Mouse (Mus musculus) lung, postnatal 25 days (tissue): Measurements from ENCODE around the gene Agrp.
A peak's percentile ranks its signal among the peaks of the same experiment; 100 is the strongest.

Experiments
- DNase-seq: peaks from one replicate; pipeline ENCODE4 v3.0.0; 2022; ENCODE audit warnings: low spot score

Agrp gene

DNA sequence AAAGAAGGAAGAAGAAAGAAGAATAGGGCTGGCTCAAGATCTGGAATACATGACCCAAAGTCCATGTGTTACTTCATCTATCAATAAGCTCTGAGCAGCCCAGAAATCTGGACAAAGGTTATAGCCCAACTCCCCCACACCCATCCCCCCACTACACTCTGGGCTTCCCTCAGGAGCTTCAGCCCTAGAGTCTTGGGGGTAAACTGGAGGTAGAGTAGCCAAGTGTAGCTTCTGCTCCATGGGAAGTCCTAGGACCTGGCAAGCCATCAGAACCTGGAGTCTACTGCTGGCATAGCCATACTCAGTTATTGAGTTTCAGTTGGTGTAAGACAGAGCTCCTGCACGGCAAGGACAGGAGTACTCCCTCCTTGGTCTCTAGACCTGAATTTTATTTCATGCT, 87.7 kb downstream of the Agrp start:
- DNase-seq = no peak

DNA sequence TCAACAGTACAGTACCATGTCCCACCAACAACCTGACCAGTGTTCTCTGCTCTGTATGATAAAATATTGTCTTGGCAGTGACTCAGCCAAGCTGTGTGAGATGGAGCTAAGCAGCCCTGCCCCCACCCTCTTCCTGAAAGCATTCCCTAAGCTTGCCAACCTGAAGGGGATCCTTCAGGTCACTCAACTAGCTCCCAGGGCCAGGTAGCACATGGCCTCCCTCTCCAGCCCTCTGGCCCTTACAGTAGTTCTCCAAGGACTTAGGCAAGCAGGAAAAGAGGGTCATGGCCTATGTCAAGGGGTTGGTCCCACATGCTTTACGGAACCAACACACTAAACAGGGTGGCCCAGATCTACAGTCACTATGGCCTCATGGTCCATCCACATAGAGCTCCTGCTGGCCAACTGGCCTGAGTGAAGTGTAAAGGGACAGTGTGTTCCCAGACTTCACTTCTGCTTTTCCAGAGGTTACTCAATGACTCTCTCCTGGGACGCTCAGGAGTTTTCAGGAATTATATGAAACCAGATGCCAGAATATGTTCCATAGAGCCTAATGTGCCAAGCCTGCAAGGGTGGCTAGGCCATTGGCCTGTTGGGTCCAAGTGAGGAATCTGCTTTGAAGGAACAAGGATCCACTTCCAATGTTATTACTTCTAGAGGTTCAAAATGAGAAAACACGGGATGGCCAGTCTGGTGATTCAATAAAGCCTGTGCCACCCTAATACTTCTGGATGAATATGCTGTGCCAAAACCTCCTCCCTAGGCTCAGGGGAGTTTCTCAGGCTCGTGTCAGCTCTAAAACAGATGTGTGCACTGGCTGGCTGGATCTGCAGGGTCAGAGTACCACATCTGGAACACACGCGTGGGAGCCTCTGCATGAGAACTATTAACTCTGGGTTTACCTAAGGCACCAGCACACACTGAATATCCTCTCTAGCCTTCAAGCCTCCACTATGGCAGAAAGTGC, 90.5 kb downstream of the Agrp start:
- peak; percentile 80 for DNase-seq

DNA sequence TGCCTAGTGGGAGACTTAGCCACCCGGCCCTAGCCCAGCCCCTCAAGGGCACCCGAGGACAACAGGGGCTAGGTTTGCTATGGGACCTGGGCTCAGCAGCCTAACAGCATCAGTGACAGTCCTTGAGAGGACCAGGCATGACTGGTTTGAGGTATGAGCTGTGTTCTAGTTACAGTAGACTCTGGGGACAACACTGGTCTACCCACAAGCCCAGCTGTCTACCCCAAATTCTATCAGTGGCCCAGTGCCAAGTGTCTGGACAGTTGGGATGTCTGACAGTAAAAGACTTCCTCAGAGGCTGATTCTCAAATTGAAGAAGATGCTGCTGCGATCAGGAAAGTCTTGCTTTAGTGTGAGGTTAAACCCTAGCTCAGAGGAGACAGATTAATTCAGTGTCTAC, 91.9 kb downstream of the Agrp start:
- DNase-seq = no peak

DNA sequence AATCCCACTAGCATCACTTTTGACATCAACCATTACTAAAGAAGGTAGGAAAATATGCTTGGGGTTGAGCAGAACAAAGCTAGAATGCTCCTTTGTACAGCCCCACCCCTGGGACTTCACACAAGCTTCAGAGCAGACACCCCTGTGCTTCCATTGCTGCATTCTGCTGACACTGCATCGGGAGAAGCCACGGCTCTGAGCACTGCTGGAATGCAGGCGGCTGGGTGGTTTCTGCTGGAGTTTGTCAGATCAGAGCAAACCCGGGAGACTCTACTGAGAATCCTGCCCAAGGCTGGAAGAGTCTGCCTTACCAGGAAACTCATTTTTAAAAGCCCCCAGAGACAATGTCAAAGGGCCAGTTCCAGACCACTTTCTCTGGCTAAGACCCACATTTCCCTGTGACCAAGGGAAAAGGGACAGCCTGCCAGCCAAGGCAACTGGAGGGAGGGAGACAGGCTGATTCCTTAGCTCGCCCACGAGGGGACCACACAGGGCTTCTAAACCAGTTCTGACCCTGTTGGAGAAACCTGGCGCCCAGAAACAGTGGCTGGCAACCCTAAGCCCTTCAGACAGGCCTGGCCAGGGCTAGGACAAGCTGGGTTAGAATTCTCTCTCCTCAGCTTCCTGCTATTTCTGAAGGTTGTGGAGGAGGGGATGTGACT, 92.5 kb downstream of the Agrp start:
- no peak for DNase-seq

DNA sequence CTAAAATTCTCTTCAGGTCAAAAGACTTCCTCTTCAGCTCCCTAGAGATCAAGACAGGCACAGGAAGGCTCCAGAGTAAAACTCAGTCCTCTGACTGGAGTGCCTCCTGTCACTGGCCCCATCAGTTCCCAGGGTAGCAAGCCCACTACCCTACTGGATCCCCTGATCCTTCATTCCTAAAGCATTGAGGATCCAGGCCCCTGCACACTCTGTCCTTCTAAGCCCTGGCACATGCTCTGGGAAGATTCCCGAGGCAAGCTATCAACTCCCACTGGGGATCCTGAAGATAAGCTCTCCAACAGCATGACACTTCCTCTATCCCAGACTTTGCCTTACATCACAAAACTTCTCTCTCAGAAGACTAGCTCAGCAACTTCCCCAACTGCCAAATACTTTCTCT, 93.5 kb downstream of the Agrp start:
- no peak for DNase-seq

DNA sequence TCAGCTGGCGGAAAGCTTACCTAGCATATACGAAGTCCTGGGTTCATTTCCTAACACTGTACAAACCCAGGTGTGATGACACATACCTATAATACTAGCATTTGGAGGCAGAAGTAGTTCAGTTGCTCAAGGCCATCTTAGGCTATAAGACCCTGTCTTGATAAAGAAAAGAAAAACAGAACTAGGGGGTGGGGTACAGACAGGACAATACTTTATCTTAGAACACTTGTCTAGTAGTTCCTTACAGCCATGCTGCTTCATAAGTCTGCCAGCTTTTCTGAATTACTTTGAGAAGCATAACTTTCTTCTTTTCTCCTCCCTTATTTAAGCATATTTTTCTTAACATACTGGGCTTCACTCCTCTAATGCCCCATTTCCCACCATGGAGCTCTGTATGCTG, 94.4 kb downstream of the Agrp start:
- no peak for DNase-seq

DNA sequence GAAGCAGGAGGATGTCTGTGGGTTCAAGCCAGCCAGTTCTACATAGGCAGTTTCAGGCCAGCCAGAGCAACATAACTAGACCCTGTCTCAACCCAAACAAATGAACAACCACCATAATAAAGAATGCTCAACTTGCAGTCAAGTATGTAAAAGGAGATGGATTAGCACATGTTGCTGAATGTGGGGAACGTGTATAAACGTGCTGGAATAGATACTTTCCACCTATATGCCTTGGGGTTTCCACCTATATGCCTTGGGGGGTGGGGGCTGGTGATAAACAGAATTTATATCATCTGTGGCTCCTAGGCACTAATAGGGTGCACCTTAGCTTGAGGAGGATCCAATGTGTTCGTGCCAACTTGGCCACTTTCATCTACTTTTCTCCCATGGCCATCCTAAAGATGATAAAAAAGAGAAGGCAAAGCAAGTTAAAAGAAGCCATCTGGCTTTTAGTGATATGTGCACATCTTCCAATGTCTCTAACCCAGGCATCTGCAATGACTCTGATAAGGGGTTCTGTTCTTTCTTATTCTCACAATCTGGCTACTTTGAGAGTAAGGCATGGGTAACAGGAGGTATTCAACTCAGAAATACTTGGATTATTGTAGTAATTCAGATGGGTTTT, 95.0 kb downstream of the Agrp start:
- no peak for DNase-seq

DNA sequence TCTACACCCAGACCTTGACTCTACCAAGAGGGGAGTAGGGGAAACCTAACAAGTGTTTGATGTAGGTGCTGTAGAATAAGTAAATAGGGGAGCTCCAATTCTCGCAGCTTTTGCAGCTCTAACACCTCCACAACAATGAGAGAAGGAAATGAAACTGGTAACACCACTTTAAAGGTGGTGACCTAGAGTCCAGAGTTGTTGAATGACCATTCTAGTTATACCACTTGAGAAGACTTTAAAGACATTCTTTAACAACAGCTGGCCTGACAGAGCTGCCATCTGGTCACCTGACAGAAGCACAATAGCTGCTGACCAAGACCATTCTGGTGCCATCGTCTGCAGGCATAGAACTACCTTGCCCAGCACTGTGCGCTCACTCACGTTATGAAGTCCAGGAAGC, 98.3 kb downstream of the Agrp start:
- DNase-seq = no peak

DNA sequence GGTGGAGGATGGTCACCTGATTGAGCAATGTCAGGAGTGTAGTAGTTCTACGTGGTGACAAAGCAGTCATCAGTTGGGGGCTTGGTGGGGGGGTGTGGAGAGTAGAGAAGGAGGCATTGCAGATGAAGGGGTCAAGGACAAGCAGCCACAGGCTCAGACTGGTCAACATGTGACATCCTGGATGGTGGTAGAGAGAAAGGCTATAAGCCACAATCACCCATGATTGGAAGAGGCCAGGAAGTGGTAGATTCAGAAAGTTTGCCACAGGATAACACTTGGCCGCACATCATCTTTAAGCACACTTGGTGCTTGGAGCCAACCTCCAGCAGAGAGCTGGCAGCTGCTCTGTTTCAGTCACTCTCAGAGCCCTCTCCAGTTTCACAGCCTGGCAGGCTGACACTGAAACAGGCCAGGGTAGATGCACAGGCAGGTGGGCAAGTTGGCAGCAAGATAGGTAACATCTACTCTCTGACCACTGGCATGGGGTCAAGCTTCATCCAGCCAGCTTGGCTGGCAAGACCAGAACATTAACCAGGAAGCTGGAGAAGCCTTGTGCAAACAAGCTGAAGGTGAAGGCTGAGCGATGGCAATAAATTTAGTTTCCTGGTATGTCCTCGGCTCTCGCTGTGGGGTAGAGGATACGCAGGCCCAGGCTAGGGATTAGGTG, 100.0 kb downstream of the Agrp start:
- DNase-seq = no peak

DNA sequence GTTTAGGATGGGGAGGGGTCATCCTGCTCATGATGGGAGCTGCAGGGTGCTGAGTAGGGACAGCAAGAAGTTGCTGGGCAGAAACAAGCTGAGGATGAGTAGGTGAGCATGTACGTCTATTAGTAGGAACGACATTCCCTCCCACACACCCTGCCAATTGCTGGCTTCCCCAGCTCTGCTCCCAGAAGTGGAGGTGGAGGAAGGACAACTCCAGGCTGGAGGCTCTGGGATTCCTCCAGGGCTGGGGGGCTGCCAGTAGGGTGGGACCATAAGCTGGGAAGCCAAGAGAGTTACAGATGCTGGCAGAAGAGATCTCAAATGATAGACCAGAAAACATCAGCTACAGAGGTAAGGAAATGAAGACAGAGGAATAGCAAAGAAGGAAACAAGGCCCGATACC, 100.6 kb downstream of the Agrp start:
- no peak for DNase-seq

DNA sequence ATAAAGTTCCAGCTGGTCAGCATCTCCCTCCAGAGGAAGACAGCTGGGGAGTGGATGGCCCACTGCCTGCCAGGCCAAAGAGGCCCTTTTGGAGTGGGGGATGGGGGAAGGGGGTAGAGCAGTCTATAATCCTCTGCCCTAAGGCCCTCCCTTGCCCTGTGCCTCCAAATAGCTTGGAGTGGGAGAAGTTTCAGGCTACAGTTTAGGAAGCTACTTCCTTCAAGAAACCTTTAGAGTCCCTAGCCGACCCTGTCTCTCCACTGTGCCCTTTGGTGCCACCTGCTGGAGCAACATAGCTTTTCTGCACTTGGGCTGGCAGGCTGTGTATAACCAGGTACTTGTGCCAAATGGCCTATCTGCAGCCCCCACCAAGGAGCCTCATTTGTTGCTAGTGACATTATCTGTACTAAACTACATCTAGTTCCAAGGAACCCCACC, 103.3 kb downstream of the Agrp start:
- DNase-seq = peak; percentile 84

DNA sequence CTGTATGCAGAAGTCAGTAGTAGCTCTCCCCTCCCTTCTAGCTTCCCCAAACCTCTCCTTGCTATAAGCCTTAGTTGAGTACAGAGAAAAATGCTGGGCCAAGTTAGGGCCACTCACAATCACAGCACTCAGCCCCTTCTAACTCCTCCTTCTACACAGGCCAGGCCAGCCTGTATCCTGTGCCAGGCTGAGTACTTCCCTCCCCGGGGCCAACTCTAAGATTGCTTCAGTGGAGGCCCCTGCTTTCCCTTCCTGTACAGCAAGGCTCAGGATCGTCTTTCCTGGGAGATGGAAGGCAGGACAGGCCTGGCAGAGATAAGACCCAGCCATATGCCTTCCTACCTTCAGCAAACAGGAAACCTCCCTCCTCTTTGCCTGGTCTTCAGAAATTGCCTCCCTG, 103.8 kb downstream of the Agrp start:
- peak; percentile 57 for DNase-seq

DNA sequence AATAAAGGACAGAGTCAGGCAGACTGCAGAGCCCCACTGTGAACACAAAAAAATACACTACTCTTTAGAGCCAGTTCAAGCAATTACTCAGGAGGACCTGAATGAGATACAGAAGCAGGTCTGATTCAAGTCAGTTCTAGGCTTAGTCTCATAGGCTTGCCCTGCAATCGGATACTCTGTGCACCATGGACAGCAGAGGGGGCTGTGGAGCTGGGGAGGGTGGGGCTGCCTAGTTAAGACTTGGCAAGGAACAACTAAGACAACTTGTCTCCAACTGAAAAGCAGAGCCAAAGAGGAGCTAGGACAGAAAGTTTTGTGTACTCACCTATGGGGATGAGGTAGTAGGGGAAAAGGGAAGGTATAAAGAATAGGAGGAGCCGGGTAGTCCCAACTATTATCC, 105.4 kb downstream of the Agrp start:
- DNase-seq = peak; percentile 70

DNA sequence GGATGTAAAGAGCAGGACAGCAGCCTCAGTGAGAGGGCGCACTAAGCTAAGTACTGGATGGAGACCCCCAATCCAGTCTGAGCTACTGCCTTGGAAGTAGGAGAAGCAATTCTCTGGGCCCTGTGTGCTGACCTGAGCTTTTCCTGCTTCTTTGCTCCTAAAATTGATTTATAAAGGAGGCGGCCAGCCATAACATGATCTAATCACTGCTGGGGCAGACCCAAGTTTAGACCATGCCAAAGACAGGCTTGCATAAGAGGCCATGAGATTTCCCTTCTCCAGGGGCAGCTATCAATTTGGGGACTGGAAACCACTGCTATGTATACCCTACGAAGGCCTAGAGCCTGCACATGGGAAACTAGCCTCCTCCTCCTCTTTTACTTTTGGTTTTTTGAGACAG, 107.9 kb downstream of the Agrp start:
- no peak for DNase-seq

DNA sequence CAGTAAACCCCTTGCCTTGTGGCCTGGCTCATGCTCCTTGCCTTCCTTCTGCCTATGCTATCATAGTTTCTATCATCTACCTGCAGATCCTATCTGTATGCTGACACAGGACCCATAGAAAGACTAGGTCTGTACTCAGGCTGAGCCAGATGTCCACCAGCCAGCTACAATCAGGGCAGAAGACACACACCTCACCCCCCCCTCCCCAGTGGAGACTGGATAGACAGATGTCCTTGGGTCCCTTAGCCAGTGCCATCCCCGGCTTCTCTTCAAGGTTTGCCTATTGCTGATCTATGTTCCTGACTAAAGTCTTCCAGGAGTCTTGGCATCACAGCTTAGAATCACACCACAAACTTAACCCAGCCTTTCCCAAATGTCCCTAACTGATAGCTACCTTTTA, 109.0 kb downstream of the Agrp start:
- DNase-seq = no peak

DNA sequence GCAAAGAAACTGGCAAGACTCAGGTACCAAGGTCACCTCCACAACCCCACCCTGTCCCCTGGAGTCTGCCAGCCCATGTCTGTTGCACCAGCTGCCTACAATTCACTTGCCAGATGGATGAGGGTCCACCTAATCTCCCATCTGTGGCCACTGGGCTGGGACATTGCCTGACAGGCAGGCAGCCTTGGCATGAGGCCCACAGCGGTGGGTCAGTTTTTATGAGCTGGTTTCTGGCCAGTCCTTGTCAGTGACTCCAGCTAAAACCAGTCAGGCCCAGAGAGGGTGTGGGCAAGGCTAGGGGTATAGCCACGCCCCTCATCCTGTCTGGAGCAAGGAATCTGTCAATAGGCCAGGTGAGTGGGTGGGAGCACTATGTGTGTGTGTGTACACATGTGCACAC, 110.1 kb downstream of the Agrp start:
- DNase-seq = no peak

DNA sequence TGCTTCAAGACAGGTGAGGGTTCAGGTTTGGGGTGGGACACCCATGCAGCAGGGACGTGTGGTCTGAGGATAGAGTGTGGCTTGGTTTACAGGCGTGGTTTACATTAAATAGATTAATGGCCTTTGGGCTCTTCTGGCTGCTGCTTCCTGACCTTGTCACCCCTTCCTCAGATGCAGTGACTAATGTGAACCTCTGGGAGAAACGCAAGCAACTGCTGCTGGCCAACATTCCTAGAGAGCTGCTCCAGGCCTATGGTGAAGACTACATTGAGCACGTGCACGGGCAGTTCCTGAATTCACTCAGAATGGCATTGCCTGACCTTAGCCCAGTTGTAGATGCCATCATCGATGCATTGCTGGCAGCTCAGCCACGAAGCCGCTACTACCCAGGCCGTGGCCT, 114.3 kb downstream of the Agrp start:
- no peak for DNase-seq

DNA sequence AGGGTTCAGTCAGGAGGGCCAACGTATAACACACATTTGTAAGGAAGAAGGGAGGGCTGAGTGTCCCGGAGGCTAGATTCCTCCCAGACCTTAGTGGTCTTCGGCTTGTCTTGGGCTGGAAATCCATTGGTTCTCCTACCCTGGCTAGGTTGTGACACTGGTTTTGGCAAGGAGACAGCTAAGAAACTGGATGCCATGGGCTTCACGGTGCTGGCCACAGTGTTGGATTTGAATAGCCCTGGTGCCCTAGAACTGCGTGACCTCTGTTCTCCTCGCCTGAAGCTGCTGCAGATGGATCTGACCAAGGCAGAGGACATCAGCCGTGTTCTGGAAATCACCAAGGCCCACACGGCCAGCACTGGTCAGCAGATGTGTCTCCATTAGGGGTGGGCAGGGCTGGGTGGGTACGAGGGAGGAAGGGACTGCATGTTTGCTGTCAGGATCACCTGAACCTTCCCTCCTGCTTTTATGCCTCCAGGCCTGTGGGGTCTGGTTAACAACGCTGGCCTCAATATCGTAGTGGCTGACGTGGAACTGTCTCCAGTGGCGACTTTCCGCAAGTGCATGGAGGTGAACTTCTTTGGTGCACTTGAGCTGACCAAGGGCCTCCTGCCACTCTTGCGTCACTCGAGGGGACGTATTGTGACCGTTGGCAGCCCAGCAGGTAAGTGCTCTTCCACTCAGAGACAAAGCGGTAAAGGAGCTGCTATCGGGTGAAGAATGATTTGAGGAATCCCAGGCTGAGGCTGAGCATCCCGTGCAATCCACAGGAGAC, 115.0 kb downstream of the Agrp start:
- DNase-seq = no peak

DNA sequence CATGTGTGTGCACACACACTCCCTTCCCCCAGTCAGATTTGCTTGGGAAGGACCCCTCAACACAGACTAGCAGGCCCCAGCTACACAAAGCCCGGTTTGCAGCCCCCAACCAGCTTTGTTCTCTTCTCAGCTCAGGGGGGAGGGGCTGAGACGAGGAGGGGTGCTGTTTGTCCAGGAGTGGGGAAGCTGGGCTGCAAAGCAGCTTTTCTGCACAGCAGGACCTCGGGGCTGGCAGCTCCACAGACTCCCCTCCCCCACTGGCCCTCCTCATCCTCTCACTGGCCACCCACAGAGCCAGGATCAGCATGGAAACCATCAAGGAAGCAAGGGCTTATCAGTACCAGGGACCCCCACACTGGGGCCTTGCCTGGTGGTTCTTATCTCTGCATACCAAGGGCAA, 116.1 kb downstream of the Agrp start:
- DNase-seq = no peak

DNA sequence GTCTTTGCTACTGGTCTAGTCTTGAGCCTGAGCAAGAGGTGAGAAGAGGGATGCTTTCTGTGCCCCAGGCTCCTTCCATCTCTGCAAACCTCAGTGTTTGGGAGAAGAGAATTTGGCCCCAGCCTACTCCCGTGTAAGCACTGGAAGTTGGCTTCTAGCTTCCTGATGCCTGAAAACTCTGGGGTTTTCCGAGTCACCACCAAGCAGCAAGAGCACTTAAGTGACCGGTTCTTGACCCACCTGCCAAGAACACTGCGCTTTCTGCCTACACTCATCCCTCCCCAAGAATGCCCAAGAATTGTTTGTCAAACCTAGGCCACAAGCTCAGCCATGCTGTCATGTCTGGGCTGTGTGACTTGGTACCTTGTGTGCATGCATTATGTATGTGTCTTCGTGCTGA, 116.7 kb downstream of the Agrp start:
- no peak for DNase-seq

DNA sequence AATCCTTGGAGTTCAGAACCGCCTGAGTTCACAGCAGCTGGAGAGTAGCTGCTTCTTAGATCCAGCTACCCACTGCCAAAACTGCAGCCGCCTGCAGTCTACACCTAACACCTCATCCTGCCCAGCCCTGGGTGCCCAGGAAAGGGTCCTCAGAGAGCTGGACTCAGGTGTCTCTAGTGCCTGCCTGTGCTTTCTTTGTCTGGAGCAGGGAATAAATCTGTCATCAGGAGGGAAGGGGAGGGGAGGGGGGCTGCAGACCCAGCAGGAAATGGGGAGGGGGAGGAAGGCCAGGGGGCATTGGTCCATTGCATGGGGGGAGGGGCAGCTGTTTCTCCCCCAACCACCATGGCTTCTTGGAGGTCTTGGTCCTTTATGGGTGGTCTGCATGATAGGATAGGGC, 117.6 kb downstream of the Agrp start:
- DNase-seq = no peak
